Mouse (Mus musculus): Measurements from ENCODE around the gene Bcl2l14. TPM values are rescaled to one million over a fixed set of nuclear protein-coding genes. Genes with fewer than 3 reads are reported as not detected.

The Bcl2l14 gene
- 0.09 and 0.33 TPM in 2 replicates for polyA plus RNA-seq (2016; fragmentation: Nextera tagmentation; extraction: Ambion mirVana)

DNA sequence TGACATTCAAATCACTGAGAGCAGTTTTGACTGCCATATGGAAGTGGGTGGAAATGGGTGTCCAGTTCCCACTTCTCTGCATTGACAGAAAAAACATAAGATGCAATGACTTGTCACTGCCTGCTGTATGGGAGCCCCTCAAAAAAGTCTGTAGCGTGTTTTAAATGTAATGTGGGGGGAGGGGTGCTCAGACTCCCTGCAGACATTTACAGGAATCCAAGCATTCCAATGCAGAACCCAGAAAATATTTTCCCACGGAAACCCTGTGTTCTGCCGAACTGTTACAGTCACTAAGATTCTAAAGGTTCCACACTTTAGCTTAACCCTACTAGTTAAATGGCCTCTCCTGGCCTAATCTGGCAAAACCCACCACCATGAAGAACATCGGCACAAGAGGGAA is at the start of gene Bcl2l14:
Gene Bcl2l14 (plus strand): TSS at position 301 of the 400 bp plus-strand sequence.
- WGBS = 82% methylated on average over 4 of the region's 4 CpGs
- H3K4me1 ChIP-seq = no peaks in the 10 kb centered on the region
- no peaks in the 10 kb centered on the region for H3K36me3 ChIP-seq
- no peak within 1 kb of the TSS for H3K4me3 ChIP-seq
- no peak within 1 kb of the TSS for H3K27ac ChIP-seq
- no peak for DNase-seq (ENCODE audit: low spot score)
- H3K9me3 ChIP-seq = no peaks in the 10 kb centered on the region
- H3K27me3 ChIP-seq (ENCODE audit: insufficient read depth, poor library complexity, severe bottlenecking) = no peaks in the 10 kb centered on the region

DNA sequence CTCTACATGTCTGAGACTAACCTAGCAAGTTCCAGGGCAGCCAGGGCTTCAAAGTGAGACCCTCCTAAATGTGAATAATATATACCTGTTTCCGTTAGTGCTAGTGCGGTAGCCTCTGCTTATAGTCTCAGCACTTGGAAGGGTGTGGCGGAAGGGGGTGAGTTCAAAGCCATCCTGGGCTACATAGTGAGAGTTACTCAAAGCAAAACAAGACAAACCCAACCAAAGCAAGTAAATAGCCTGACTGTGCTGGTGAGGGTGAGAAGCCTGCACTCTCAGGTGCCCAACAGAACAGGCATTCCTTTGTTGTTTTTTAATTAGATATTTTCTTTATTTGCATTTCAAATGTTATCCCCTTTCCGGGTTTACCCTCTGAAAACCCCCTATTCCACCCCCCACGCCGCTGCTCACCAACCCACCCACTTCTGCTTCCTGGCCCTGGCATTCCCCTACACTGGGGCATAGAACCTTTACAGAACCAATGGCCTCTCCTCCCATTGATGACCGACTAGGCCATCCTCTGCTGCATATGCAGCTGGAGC is 47.5 kb upstream of the Bcl2l14 start:
- no peaks in the 10 kb centered on the region for H3K4me1 ChIP-seq
- no peak overlapping the region for H3K27ac ChIP-seq
- H3K9me3 ChIP-seq = no peaks in the 10 kb centered on the region
- WGBS = 85% methylated on average over 7 of the region's 7 CpGs
- no peaks in the 10 kb centered on the region for H3K36me3 ChIP-seq
- H3K4me3 ChIP-seq = no peak overlapping the region
- no peak for DNase-seq (ENCODE audit: low spot score)
- H3K27me3 ChIP-seq (ENCODE audit: insufficient read depth, poor library complexity, severe bottlenecking) = no peaks in the 10 kb centered on the region

DNA sequence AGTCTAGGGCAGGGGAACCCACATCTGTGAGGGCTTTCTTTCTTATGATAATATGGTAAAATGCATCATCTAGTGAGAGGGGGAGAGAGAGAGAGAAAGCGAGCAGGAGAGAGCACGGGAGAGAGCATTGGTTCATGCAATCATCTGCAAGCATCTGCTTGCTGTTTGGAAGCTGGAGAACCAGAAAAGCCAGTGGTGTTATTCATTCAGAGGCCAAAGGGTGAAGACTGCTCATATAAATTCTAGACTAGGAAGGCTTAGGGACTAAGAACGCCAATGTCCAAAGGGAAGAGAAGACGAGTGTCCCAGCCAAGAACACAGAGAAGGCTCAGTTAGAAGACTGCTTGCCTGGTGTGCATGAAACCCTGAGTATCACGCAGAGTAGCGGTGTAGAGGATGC is 43.2 kb upstream of the Bcl2l14 start:
- Histone ChIP-seq H3K27ac (no peak overlapping the region), H3K9me3 (no peaks in the 10 kb centered on the region), H3K4me3 (no peak overlapping the region), H3K36me3 (no peaks in the 10 kb centered on the region), H3K27me3 (ENCODE audit: insufficient read depth, poor library complexity, severe bottlenecking) (no peaks in the 10 kb centered on the region), H3K4me1 (no peaks in the 10 kb centered on the region)
- DNase-seq (ENCODE audit: low spot score) = peak; percentile 36
- 87% methylated on average over 6 of the region's 6 CpGs for WGBS

DNA sequence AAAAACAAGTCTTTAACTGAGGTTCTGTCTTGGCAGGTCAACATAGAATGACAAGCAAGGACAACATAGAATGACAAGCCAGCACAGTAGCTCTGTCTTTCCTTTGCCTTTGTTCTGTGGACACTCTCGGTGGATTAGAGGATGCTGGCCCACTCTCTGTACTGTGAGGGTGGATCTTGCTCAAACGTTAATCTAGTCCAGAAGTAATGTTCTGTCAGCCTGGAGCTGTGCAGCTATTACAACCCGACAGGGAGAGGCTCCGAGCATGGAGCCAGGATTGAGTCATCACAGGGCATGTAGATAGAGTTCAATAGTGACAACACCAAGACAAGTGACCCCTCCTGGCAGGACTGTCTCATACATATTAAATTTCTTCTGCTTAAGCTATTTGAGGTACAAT is 42.4 kb upstream of the Bcl2l14 start:
- WGBS = 85% methylated on average over 4 of the region's 4 CpGs
- Histone ChIP-seq H3K27ac (no peak overlapping the region), H3K4me1 (no peaks in the 10 kb centered on the region), H3K27me3 (ENCODE audit: insufficient read depth, poor library complexity, severe bottlenecking) (no peaks in the 10 kb centered on the region), H3K9me3 (no peaks in the 10 kb centered on the region), H3K4me3 (no peak overlapping the region), H3K36me3 (no peaks in the 10 kb centered on the region)
- DNase-seq (ENCODE audit: low spot score) = peak; percentile 45

DNA sequence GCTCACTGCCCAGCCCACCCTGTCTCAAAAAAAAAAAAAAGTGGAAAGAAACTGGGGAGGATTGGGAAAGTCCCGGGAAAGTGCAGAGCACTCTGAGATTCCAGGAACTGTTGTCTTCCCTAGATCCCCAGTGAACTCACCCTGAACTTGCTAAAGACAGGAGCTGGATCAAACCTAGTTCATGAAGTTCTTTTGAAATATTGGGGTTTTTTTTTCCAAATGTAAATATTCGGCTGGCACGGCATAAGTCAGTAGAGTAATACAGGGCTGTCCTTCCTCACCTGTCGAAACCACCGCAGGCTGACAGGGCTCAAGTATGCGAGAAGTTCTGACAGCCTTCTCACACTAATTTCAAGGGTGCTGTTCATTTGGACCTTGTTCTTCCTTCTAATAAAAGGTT is 38.5 kb upstream of the Bcl2l14 start:
- DNase-seq (ENCODE audit: low spot score) = no peak
- H3K4me3 ChIP-seq = no peak overlapping the region
- H3K27ac ChIP-seq = no peak overlapping the region
- H3K36me3 ChIP-seq = no peaks in the 10 kb centered on the region
- H3K27me3 ChIP-seq (ENCODE audit: insufficient read depth, poor library complexity, severe bottlenecking) = no peaks in the 10 kb centered on the region
- no peaks in the 10 kb centered on the region for H3K4me1 ChIP-seq
- 74% methylated on average over 6 of the region's 6 CpGs for WGBS
- no peaks in the 10 kb centered on the region for H3K9me3 ChIP-seq

DNA sequence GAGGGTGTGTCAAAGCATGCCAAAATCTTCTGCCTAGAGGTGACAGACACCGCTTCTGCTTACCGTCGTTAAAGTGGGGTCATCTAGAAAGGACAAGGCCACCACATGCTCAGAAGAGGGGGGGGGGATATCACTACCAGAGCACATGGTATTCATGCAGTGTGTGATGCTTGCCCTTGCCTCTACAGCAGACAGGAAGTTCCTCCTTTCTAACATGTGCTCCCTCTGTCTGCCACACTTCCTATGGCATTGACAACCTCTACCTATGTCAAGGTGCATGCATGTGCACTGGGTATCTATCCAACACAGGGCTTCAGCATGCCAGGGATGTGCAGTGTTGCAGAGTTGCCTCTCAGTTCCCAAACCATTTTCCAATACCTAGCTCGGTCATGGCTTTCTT is 36.0 kb upstream of the Bcl2l14 start:
- no peaks in the 10 kb centered on the region for H3K9me3 ChIP-seq
- no peaks in the 10 kb centered on the region for H3K27me3 ChIP-seq (ENCODE audit: insufficient read depth, poor library complexity, severe bottlenecking)
- WGBS = 81% methylated on average over 4 of the region's 4 CpGs
- no peak overlapping the region for H3K27ac ChIP-seq
- no peak for DNase-seq (ENCODE audit: low spot score)
- H3K36me3 ChIP-seq = no peaks in the 10 kb centered on the region
- H3K4me3 ChIP-seq = no peak overlapping the region
- no peaks in the 10 kb centered on the region for H3K4me1 ChIP-seq

DNA sequence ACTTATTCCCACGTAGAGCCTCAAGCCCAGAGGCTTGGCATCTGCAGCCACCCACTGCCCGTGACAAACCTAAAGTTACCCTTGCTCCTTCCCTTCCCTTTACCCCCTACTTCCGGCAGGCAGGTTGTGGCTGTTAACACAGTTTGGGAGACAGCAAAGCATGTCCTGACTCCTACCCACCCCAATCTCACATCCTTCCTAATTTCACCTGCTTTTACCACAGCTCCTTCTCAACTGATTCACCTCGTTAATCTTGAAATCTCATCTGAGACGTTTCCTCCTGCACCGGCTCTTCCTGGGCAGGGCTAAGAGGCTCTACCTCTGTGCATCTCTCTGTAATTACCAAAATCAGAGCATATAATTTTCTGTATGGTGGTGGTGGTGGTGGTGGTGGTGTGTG is 31.5 kb upstream of the Bcl2l14 start:
- no peak for DNase-seq (ENCODE audit: low spot score)
- H3K27ac ChIP-seq = no peak overlapping the region
- WGBS = 64% methylated on average over 6 of the region's 6 CpGs
- H3K36me3 ChIP-seq = no peaks in the 10 kb centered on the region
- peaks cover 26% of the 10 kb centered on the region for H3K4me1 ChIP-seq
- H3K9me3 ChIP-seq = no peaks in the 10 kb centered on the region
- H3K4me3 ChIP-seq = no peak overlapping the region
- no peaks in the 10 kb centered on the region for H3K27me3 ChIP-seq (ENCODE audit: insufficient read depth, poor library complexity, severe bottlenecking)

DNA sequence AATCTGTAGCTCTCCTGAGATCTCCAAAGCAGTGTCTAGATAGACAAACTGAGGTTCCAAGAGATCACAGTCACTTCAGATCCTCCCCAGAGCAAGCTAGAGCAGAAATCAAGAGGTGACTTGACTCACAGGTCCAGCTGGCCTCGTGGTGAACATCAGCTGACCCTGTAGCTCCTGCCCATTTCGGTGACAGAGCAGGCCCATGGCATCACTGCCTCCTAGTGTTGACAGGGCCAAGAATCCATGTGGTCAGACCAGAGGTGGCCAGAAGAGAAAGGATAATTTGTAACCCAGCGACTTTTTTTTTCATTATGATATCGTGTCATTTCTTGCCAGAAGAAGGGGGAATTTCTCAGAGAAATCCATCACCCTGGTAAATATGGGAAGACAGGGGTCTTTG is 30.2 kb upstream of the Bcl2l14 start:
- Histone ChIP-seq H3K36me3 (no peaks in the 10 kb centered on the region), H3K4me1 (peaks cover 26% of the 10 kb centered on the region), H3K27ac (no peak overlapping the region), H3K27me3 (ENCODE audit: insufficient read depth, poor library complexity, severe bottlenecking) (no peaks in the 10 kb centered on the region), H3K9me3 (no peaks in the 10 kb centered on the region), H3K4me3 (no peak overlapping the region)
- whole genome bisulfite sequencing = 57% methylated on average over 4 of the region's 4 CpGs
- no peak for DNase-seq (ENCODE audit: low spot score)

DNA sequence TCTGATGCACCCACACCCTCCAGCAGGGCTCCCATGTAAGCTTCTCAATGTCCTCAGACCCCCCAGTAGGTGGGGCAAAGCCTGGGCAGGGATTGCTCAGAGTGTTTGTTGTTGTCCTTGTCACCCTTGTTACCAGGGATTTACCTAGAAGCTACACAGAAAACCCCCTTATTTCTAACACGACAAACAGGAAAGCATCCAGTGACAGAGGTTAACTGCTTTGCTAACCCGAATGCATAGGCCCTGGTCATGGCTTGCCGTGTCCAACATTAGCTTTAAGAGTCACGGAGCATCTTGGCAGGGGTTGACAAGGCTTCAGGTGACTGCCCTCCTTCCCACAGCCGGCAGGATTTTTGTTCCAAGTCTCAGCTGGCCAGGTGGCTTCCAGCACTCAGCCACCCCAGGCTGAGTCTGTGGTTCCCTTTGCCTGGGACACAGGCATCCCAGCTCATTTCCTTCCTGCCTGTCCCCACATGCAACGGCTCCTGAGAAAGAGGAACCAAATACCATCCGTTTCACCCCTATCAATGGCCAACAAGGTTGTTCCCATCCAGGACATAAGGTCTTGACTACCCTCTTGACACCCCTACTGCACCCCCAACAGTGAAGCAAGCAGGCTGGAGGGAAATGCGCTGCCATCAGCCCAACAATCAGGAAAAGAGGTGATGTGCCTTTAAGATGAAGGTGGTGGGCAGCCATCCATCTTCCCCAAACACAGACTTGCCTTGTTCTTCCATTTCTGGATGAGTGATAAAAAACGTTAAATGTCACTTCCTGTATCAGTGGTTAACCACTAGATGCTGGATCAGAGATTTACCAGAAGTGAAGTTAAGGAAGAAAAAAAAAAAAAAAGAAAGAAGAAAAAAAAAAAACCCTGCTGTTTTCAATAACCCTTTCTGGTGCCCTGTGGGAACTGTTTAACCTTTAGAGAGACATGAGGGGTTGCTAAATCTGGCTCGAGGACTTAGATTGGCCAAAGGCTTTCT is 29.5 kb upstream of the Bcl2l14 start:
- H3K27ac ChIP-seq = peak overlapping the region; percentile 31; the same call in 1 of the 2 replicates
- no peak for DNase-seq (ENCODE audit: low spot score)
- WGBS = 57% methylated on average over 10 of the region's 10 CpGs

DNA sequence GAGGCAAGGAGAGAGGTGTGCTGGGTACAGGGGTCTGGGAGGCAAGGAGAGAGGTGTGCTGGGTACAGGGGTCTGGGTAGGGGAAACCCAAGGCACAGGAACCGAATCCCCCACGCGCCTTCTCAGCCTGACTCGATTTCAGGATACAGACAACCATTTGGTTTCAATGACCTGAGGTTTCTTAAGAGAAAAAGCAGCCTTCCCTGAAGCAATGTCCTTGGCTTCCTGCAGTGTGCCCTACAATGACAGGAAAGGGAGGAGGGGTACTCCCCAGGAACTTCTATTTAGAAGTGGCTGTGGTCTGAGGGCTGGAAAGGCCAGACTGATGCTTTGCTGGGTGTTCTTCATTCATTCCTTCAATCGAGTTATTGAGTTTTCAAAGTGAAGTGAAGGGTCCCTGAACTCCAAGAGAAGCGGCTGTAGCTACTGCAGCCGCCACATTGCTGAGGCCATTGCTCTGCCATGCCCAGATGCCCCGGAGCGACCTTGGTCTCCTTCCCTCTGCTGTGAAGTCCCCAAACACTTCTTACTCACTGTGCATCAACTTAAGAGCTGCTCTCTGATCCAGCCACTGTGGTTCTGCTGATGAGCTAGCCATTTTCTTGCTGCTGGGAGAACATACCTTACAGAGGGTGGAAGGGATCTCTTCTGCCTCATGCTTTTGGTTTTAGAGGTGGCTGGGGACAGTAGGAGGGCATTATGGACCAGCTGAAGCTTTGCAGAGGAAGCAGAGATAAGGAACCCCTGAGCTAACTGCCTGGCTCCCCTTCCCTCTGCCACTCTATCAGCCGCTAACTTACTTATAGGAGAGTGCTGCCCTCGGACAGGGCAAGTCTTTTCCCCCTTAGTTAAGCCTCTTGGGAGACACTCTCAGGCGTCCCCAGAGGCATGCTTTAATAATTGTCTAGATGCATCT is 28.5 kb upstream of the Bcl2l14 start:
- H3K27ac ChIP-seq = 0 out of 2 replicates have a peak overlapping the region, but pooled peaks have one; percentile 31

More for the DNA sequence above, 29.5 kb upstream of the Bcl2l14 start:
- Histone ChIP-seq H3K4me3 (no peak overlapping the region), H3K36me3 (no peaks in the 10 kb centered on the region), H3K27me3 (ENCODE audit: insufficient read depth, poor library complexity, severe bottlenecking) (no peaks in the 10 kb centered on the region), H3K9me3 (no peaks in the 10 kb centered on the region), H3K4me1 (peaks cover 26% of the 10 kb centered on the region)

DNA sequence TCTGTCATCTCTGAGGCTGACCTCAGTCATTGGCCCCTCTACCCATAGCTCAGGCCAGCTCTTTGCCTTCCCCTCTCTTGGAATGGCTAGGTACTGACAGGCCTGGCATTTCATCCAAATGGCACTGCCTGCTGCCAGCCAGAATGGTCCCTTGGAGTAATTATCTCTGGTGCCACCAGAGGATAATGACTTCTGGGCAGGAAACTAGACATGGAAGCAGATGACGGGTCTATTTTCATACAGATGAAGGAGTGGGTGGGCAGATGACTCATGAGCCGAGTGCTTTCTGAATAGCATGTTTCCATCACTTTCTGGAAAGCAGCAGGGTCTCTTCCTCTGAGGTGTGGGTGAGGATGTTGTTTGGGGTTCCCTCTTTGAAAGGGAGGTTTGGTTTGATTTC is 23.2 kb upstream of the Bcl2l14 start:
- no peak for DNase-seq (ENCODE audit: low spot score)
- Histone ChIP-seq H3K27ac (no peak overlapping the region), H3K27me3 (ENCODE audit: insufficient read depth, poor library complexity, severe bottlenecking) (no peaks in the 10 kb centered on the region), H3K4me1 (peaks cover 8% of the 10 kb centered on the region; the same call in 1 of the 2 replicates), H3K36me3 (no peaks in the 10 kb centered on the region), H3K9me3 (no peaks in the 10 kb centered on the region), H3K4me3 (no peak overlapping the region)
- 59% methylated on average over 2 of the region's 2 CpGs for WGBS

More for the DNA sequence above, 28.5 kb upstream of the Bcl2l14 start:
- Histone ChIP-seq H3K9me3 (no peaks in the 10 kb centered on the region), H3K4me3 (no peak overlapping the region), H3K4me1 (peaks cover 26% of the 10 kb centered on the region), H3K36me3 (no peaks in the 10 kb centered on the region), H3K27me3 (ENCODE audit: insufficient read depth, poor library complexity, severe bottlenecking) (no peaks in the 10 kb centered on the region)
- peak; percentile 57 for DNase-seq (ENCODE audit: low spot score)
- 50% methylated on average over 12 of the region's 12 CpGs for WGBS

DNA sequence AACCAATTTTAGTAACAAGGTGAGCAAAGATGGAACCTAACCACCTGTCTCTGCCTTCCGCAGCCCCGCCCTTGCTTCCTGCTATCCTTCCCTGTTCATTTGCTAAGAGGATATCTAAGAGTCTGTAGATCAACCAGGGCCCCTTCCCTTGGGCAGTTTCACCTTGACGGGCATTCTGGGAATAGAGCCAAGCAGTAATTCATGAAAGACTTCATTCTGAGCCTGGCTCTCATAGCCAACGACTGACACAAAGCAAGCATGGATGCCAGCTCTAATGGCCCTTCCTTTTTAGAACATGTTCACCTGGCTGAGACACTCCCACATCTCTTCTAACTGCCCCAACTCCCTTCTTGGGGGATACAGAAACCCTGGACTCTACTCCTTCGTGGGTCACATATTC is 18.9 kb upstream of the Bcl2l14 start:
- Histone ChIP-seq H3K27ac (no peak overlapping the region), H3K4me1 (no peaks in the 10 kb centered on the region), H3K4me3 (no peak overlapping the region), H3K36me3 (no peaks in the 10 kb centered on the region), H3K27me3 (ENCODE audit: insufficient read depth, poor library complexity, severe bottlenecking) (no peaks in the 10 kb centered on the region), H3K9me3 (0 out of 2 replicates have a peak, but pooled peaks cover 3% of the 10 kb centered on the region)
- DNase-seq (ENCODE audit: low spot score) = peak; percentile 67
- WGBS = 82% methylated on average over 5 of the region's 5 CpGs
